Mouse (Mus musculus): Measurements from ENCODE around the gene Hint3. TPM values are rescaled to one million over a fixed set of nuclear protein-coding genes. Genes with fewer than 3 reads are reported as not detected.

Hint3 gene
- total and polyA plus RNA-seq, 3 experiments: 6.4 to 7.7 TPM; not detected in 1

GRCm38 (mm10) chr10:30600542-30600966 lies 28.9 kb downstream of the Hint3 start, which contains the start of gene Trmt11 (continued):
- no peak for TF ChIP-seq CHD2 (IDR thresholded peaks at IDR 0.05; ENCODE audit: low read length)
- TF ChIP-seq KAT2A (conservative IDR thresholded peaks at IDR 0.05; ENCODE audit: low read depth, low read length): no peak; the same call in 1 of the 2 replicates
- TF ChIP-seq BHLHE40 (IDR thresholded peaks at IDR 0.05; ENCODE audit: borderline replicate concordance, low read depth, low read length): no peak
- TF ChIP-seq E2F4 (IDR thresholded peaks at IDR 0.05; ENCODE audit: borderline replicate concordance, low read depth, low read length): no peak
- TF ChIP-seq MAFK (IDR thresholded peaks at IDR 0.05; ENCODE audit: borderline replicate concordance, low read depth, low read length): no peak
- no peak for TF ChIP-seq GATA1 (IDR thresholded peaks at IDR 0.05; ENCODE audit: low read depth, low read length)
- TF ChIP-seq CHD1 (IDR thresholded peaks at IDR 0.05; ENCODE audit: low read depth, low read length): no peak
- TF ChIP-seq TBP (IDR thresholded peaks at IDR 0.05; ENCODE audit: low read depth, low read length): peak; percentile 72
- peak; percentile 89 for TF ChIP-seq ELF1 (IDR thresholded peaks at IDR 0.05; ENCODE audit: low read depth, low read length)
- TF ChIP-seq MYB (IDR thresholded peaks at IDR 0.05; ENCODE audit: low read depth, low read length): no peak
- TF ChIP-seq HCFC1 (IDR thresholded peaks at IDR 0.05; ENCODE audit: low read depth, low read length): peak; percentile 85
- TF ChIP-seq ZC3H11A (IDR thresholded peaks at IDR 0.05; ENCODE audit: low read depth, low read length): no peak
- TF ChIP-seq EP300 (IDR thresholded peaks at IDR 0.05; ENCODE audit: low read depth in 1 of 2, low read length in 2 of 2): no peak
- peak; percentile 93 for TF ChIP-seq ZMIZ1 (IDR thresholded peaks at IDR 0.05; ENCODE audit: low read depth, low read length)
- TF ChIP-seq MAX (IDR thresholded peaks at IDR 0.05; ENCODE audit: low read length): no peak
- peak; percentile 67; the same call in 1 of the 2 replicates for TF ChIP-seq TCF12 (IDR thresholded peaks at IDR 0.05; ENCODE audit: low read depth, low read length)
- no peak for TF ChIP-seq MEF2A (IDR thresholded peaks at IDR 0.05; ENCODE audit: extremely low read depth, insufficient replicate concordance, low read depth, low read length, poor library complexity, severe bottlenecking)

- Histone ChIP-seq H3K9me3 (replicated peaks; ENCODE audit: insufficient read depth, low read length) (no peaks in the 10 kb centered on the region), H3K4me1 (ENCODE audit: control insufficient read depth in 1 of 2, insufficient read depth in 2 of 2, low read length in 2 of 2) (peaks cover 0 to 11% of the 10 kb centered on the region in 2 experiments; a peak in 2 of 4 replicates), H3K27ac (ENCODE audit: control insufficient read depth, low read depth, low read length) (peak overlapping the region; percentile 60), H3K36me3 (ENCODE audit: control insufficient read depth in 1 of 2, insufficient read depth in 2 of 2, low read length in 2 of 2) (peaks cover 9 to 18% of the 10 kb centered on the region in 2 experiments), H3K4me3 (ENCODE audit: control insufficient read depth in 1 of 2, insufficient read depth in 1 of 2, low read depth in 2 of 2, low read length in 2 of 2) (peak overlapping the region; percentile 72 to 89), H3K9ac (ENCODE audit: control insufficient read depth, low read depth, low read length, poor library complexity, severe bottlenecking) (peak overlapping the region; percentile 85), H3K27me3 (ENCODE audit: control insufficient read depth in 1 of 2, insufficient read depth in 2 of 2, low read length in 2 of 2) (no peaks in the 10 kb centered on the region), H3K79me2 (ENCODE audit: control insufficient read depth, insufficient read depth, low read length, poor library complexity) (peaks cover 22% of the 10 kb centered on the region)
- DNase-seq (ENCODE audit: low read depth, low spot score): peak; percentile 74
- TF ChIP-seq MAX (IDR thresholded peaks at IDR 0.05; ENCODE audit: low read length) (peak; percentile 90), SIN3A (IDR thresholded peaks at IDR 0.05; ENCODE audit: low read length) (peak; percentile 91), ETS1 (IDR thresholded peaks at IDR 0.05; ENCODE audit: low read depth, low read length) (no peak), TCF12 (IDR thresholded peaks at IDR 0.05; ENCODE audit: low read depth, low read length) (no peak), ELF1 (IDR thresholded peaks at IDR 0.05; ENCODE audit: low read depth, low read length) (no peak), JUND (IDR thresholded peaks at IDR 0.05; ENCODE audit: low read depth, low read length) (no peak), BHLHE40 (IDR thresholded peaks at IDR 0.05; ENCODE audit: borderline replicate concordance, low read depth, low read length) (peak; percentile 83), ZNF384 (IDR thresholded peaks at IDR 0.05; ENCODE audit: low read depth, low read length) (no peak), POLR2AphosphoS2 (IDR thresholded peaks at IDR 0.05; ENCODE audit: low read length) (no peak), MYC (IDR thresholded peaks at IDR 0.05; ENCODE audit: low read depth, low read length) (peak; percentile 95), CHD1 (IDR thresholded peaks at IDR 0.05; ENCODE audit: low read depth, low read length) (0 out of 2 replicates have a peak, but pooled peaks have one; percentile 71), NELFE (IDR thresholded peaks at IDR 0.05; ENCODE audit: low read depth, low read length) (no peak), MYB (IDR thresholded peaks at IDR 0.05; ENCODE audit: low read depth, low read length) (no peak), EP300 (IDR thresholded peaks at IDR 0.05; ENCODE audit: low read depth in 1 of 2, low read length in 2 of 2) (0 out of 4 replicates have a peak, but pooled peaks of 1 of the 2 experiments have one; percentile 1), RCOR1 (IDR thresholded peaks at IDR 0.05; ENCODE audit: low read depth, low read length) (no peak), MXI1 (IDR thresholded peaks at IDR 0.05; ENCODE audit: low read depth, low read length) (peak; percentile 99), USF1 (IDR thresholded peaks at IDR 0.05; ENCODE audit: low read depth, low read length) (peak; percentile 28; the same call in 1 of the 2 replicates), E2F4 (IDR thresholded peaks at IDR 0.05; ENCODE audit: borderline replicate concordance, low read depth, low read length) (no peak), POLR2AphosphoS5 (IDR thresholded peaks at IDR 0.05; ENCODE audit: borderline replicate concordance, low read depth, low read length) (no peak), KAT2A (conservative IDR thresholded peaks at IDR 0.05; ENCODE audit: low read depth, low read length) (no peak)
These were observed 29.3 kb downstream of the Hint3 start for GRCm38 (mm10) chr10:30600094-30600534.
